In the genomic region with DNA sequence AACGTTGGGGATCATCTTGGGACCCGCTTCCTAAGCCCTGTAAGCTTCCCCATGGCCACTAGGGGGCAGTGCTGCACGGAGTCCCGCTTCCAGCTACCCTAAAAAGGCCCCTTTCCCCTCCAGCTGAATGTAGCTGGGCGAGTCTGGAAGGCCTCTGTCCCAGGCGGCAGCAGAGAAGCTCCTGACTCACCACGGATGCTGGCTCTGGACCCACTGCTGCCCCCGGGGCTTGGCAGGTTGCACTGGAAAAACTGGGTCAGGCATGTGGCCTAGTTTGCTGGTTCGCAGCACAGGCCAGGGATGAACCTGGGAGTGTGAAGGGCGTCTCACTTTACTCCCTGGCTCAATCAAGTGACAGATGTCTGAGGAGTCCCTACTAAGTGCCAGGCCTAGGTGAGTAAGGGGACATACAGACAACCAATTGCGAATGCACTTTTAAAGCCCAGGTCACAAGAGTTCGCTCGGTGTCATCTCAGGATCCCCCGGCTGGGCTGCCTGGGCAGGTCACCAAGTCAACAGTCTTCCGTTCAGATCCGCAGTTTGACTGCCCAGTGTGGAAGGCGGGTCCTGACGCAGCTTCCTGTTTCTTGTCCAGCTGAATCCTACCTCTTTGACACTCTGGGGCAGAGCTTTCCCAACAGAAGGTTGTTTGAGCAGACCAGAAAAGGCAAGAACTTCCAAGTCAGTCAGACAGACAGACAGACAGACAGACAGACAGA, we compare ENCODE assay signal across 8 mouse cellular contexts. TPM values are rescaled to one million over a fixed set of nuclear protein-coding genes. Genes with fewer than 3 reads are reported as not detected.
DNase-seq lines count a peak whose midpoint lies in the region; ATAC-seq lines count a peak whose summit lies in the region.

No protein-coding gene starts in this region.

- WGBS in hindbrain, embryonic 11.5 days = 44% methylated on average over 18 of the region's 18 CpGs

- no peak overlapping the region for H3K9ac ChIP-seq in hindbrain, embryonic 11.5 days (ENCODE audit: low read depth, low read length)

- no peak; the same call in 1 of the 2 replicates for ATAC-seq in hindbrain, embryonic 11.5 days (ENCODE audit: low FRiP score)

- H3K27ac ChIP-seq in hindbrain, embryonic 11.5 days (ENCODE audit: low read depth, low read length) = no peak overlapping the region

- H3K36me3 ChIP-seq in hindbrain, embryonic 11.5 days (ENCODE audit: control insufficient read depth, insufficient read depth, low read length) = no peaks in the 10 kb centered on the region

- peaks cover 3% of the 10 kb centered on the region; the same call in 1 of the 2 replicates for H3K4me1 ChIP-seq in hindbrain, embryonic 11.5 days (replicated peaks; ENCODE audit: control insufficient read depth, insufficient read depth, low read length)

- H3K4me3 ChIP-seq in hindbrain, embryonic 11.5 days (ENCODE audit: low read depth, low read length) = no peak overlapping the region

- H3K4me2 ChIP-seq in hindbrain, embryonic 11.5 days (replicated peaks; ENCODE audit: low read depth, low read length) = no peak overlapping the region; the same call in 1 of the 2 replicates

- DNase-seq in MN1 (ENCODE audit: low spot score) = peak; percentile 91
- DNase-seq in cerebellum, adult 8-10 months = peak; percentile 88
- peak; percentile 41 to 84 for DNase-seq in frontal cortex, adult 2 months (ENCODE audit: extremely low spot score in 1 of 2, low spot score in 1 of 2)
- peak; percentile 94 for DNase-seq in hindbrain, embryonic 11.5 days (ENCODE audit: low spot score)
- peak; percentile 82 to 86 for DNase-seq in layer of hippocampus, postnatal 14 days (ENCODE audit: low spot score in 2 of 2)
- DNase-seq in lung, postnatal 14 days = peak; percentile 93
- peak; percentile 89 for DNase-seq in ovary, postnatal 36 days (ENCODE audit: low spot score)
- DNase-seq in thymus, postnatal 25 days = peak; percentile 85

- H3K27me3 ChIP-seq in hindbrain, embryonic 11.5 days (ENCODE audit: control insufficient read depth, insufficient read depth, low read length) = no peaks in the 10 kb centered on the region

- H3K9me3 ChIP-seq in hindbrain, embryonic 11.5 days (ENCODE audit: control insufficient read depth, low read length) = no peaks in the 10 kb centered on the region

RNA-seq across cellular contexts. Expression of a gene that starts 29.8 kb away (rescaled TPM):
- polyA plus RNA-seq in frontal cortex, adult 2 months (2012; rRNA removed) = 272 and 315 TPM in 2 replicates
- 469 and 501 TPM in 2 replicates for polyA plus RNA-seq in hindbrain, embryonic 11.5 days (2014; fragmentation: Nextera tagmentation; extraction: Ambion mirVana)
- 10 to 100 TPM; 68.9 to 83.3 TPM for total RNA-seq in layer of hippocampus, postnatal 14 days (2021)
